Mouse (Mus musculus) layer of hippocampus, postnatal 25 days (tissue): ENCODE results near the gene Tpra1. TPM values are rescaled to one million over a fixed set of nuclear protein-coding genes. Genes with fewer than 3 reads are reported as not detected.

Source experiments
- DNase-seq, 2 experiments: peaks; one replicate each; pipeline ENCODE4 v3.0.0; 2022; ENCODE audit warnings: mixed read lengths in 2 of 2, low spot score in 1 of 2; ENCODE audit errors: extremely low spot score in 1 of 2
- total RNA-seq, 2 experiments: library from RNA; stranded (reverse); gene quantifications; 2 replicates each; pipeline ENCODE4 v1.2.3; 2021

The Tpra1 gene
- total RNA-seq, 2 experiments from 2014 or later, result 35.1 to 45.1 TPM

DNA sequence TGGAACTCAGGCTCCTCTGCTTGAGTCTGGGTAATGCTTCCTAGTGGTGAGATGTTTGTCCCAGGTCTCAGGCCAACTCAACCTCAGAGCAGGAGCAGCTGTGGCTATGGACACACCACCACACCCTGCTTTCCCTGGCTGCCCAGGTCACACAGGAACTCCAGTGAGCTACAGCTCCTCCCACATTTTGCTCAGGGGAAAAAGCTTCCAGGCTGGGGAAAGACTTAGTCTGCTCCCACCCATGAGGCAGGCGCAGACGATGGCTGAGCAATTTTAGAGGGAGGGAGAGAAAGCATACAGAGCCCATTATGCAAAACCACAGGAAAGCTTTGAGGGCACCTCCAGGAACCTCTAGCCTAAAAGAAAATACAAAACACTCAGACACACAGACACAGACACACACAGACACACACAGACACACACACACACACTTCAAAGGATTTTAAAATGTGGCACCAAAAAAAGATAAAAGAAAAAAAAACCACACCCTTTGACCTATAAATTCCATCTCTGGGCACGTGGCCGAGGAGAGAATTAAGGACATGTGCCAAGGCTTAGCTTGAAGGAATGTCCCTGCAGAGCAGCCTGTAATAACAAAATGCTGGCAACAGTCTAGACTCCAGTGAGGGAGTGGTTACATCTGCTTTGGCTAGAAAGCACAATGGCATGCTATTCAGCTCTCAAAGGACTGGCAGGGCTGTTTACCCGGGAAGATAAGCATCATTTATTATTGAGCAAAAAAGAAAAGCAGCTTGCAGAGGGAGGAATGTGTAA is 22.6 kb downstream of the Tpra1 start:
- no peak for DNase-seq

- DNase-seq, result no peak
Observed at GRCm38 (mm10) chr6:88925640-88926205, 23.7 kb downstream of the Tpra1 start.

GRCm38 (mm10) chr6:88926870-88927269 is 24.8 kb downstream of the Tpra1 start:
- DNase-seq, result no peak

DNA sequence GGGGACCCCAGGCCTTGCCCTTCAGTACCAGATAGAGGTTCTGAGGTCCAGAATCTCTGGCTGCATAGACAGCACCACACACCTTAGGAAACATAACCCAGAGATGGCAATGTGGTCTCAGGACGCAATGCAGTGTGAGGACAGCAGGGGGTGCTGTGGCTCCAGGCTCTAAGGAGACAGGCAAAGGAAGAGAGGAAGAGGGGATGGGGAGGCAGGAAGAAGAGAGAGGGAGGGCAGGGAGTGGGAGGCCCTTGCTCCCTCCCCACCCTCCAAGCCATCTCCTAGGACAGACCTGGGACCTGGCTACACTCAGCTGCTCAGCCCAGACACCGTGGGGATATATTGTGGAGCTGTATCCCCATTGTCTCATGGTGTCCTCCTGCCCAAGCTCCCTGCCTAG is 25.5 kb downstream of the Tpra1 start:
- DNase-seq, result peak; percentile 89 to 96

GRCm38 (mm10) chr6:88928026-88928425 is 26.0 kb downstream of the Tpra1 start:
- no peak for DNase-seq

DNA sequence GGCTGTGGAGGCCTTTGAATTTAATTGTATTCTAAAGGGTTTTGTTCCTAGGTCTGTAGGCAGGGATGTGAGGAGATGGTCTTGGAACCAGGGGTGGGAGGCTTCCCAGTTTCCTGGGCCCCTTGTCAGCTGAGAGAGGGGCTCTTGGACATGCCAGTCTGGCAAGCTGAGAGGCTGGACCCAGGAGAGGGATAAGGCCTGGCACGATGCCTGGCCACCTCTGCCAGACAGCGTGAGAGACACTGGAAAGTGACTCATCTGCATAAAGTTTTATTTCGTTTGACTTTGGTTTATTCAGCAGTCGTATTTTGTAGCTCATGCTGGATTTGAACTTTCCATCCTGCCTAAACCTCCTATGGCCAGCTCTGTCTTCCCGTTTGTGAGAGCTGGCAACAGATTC is 26.5 kb downstream of the Tpra1 start:
- no peak for DNase-seq

DNA sequence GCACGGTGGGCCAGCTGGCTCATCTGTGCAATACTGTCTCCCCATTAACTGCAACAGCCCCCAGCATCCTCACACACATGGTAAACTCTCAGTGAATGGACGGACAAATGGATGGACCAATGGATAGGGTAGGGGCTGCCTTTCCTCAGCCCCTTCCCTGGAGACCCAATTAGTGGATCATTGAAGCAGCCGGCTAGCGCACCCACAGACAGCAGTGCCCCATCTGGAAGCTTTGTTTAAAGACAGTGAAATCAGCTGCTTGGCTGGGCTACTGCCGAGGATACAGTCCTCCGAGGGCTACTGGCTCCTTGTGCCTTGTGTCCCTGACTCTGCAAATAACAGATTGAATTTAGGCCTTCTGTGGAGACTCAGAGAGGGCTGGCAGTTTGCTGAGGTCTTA is 27.4 kb downstream of the Tpra1 start:
- DNase-seq, result no peak

GRCm38 (mm10) chr6:88930049-88930448 is 28.0 kb downstream of the Tpra1 start:
- DNase-seq, result no peak

GRCm38 (mm10) chr6:88931449-88931848 is 29.4 kb downstream of the Tpra1 start:
- no peak for DNase-seq

DNA sequence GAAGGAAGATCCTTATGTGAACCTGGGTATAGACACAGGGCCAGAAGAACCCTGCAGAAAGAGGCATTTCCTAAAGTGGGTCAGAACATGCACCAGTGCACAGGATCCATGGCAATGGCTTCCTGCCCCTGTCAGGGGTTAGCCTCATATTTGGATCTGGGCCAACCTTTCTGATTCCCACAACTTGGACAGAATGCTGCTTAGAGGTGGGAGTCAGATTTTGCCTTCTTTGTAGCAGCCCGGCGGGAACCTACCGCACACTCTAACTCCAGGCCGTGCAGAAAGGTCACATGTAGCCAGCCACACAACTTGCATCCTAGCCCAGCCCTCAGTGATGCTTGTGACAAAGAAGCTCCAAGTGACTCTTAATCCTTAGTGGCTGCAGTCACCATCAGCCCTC is 32.1 kb downstream of the Tpra1 start:
- DNase-seq, result no peak

DNA sequence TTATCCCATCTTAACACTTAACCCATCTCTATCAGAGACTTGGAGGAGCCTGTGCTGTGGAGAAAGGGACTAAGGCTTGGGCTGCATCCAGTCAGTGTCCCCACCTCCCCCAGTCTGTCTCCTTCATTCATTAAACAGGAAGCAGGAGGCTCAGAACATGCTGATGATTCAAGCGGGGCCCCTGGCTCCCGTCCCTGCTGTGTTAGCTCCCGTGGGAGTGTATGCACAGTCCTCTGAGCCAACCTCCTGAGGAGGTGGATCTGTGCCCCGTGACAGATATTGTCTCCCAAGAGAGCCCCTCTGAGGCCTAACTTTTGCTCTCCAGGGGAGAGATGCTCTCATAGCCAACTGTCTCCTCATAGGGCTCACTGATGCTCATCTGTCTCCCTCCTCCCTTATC is 32.8 kb downstream of the Tpra1 start:
- peak in 1 of 2 experiments; percentile 45 for DNase-seq

DNA sequence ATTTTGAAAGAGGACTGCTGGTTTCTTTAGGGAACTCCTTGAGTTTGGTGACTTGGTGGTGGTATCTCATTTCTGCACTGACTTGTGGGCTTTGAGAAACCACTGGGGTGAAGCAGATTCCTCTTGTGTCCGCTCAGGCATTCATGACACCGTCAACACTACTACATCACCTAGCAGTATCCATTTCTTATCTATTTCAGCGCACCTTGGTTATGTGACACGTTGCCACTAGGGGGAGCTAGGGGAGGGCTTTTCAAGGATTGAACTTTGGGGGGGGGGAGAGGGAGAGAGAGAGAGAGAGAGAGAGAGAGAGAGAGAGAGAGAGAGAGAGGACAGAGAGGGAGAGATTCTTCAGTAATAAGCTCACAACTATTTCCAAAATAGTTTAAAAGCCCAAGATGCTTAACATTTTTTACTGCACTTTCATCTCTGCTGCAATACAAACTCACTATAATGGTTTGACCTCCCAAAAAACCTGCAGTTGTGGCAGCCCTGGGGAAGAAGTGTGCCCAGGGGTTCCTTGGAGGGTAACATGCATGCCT is 33.8 kb downstream of the Tpra1 start:
- peak in 1 of 2 experiments; percentile 70 for DNase-seq

DNA sequence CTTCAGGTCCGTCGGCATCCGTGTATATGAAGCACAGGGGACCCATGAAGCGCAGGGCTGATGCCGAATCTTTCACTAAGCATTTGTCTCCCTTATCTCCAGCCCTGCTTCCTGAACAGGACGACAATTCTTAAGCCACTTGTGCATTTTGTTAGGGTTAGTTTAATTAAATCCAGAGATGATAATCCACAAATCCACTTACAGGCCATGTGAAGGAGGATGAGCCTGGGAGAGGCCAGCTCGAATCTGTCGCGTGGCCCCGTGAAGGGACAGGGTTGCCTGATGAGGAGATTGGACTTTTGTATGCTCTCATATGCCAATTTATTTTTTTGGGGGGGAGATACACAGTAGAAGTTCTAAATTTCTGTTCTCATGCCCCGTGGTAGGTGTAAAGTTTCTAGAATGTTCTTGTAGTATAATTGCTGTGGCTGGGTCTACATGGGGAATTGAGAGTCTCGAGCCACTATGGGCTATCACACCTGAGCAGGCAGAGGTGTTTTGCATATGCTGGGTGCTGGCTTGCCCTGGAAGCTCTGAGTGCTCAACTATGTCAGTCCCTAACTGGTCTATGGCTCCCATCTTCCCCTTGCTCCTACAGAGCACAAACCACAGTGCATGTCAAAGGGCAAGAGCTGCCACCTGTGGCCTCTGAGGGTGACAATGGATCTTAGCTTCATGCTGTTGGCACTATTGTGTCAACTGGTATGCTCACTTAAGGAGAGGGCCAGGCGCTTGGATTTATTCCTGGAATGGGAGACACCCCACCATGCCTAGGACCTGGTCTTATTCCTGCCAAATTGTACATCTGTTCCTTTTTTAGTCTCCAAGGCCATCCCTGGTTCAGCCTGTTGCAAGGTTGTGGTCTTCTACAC is 34.5 kb downstream of the Tpra1 start:
- DNase-seq, result no peak

GRCm38 (mm10) chr6:88937214-88937549 is 35.1 kb downstream of the Tpra1 start:
- no peak for DNase-seq

GRCm38 (mm10) chr6:88937971-88938663 is 36.1 kb downstream of the Tpra1 start:
- no peak for DNase-seq

- no peak for DNase-seq
Observed at GRCm38 (mm10) chr6:88938664-88939055, 36.6 kb downstream of the Tpra1 start.

- no peak for DNase-seq
Observed at GRCm38 (mm10) chr6:88939281-88940089, 37.4 kb downstream of the Tpra1 start.

DNA sequence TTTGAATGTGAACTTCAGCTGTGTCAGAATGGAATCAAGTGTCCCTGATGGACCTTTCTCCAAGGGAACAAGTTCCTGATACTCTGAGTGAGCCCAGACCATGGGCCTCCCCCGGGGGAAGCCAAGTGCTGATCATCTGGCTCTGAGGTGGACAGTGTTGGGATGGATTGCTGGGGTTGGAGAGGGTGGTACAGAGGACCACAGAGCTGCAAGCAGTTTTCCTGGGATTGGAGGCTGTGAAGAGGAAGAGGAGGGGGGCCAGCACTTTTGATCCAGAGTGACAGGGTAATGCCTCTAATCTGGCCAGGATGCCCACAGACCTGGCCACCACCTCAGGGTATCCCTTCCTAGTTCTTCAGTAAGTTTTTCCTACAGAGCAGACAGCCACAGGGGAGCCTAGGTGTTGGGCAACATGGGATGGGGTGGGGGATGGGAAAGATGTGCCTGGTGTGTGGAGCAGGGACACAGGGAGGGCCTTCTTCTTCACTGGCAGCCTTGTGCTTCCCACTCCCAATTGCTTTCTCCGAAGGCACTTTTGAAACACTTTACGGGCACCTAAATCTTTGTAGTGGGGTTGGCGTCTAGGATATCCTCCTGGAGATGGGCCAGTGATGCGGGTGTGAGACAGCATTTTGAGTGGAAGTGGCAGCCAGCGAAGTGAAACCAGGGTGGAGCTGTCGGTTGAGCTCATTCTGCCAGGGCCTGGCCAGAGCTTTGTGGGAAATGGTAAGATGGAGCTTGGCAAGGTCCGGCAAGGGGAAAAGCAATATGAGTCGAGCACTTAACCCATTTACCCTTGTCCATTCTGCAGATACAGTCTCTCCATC is 38.3 kb downstream of the Tpra1 start:
- DNase-seq, result no peak

GRCm38 (mm10) chr6:88941628-88942027 is 39.6 kb downstream of the Tpra1 start:
- no peak for DNase-seq
